Mouse (Mus musculus) spleen, adult 12 weeks (tissue): ENCODE results near the gene Zxdc.

Experiments
- DNase-seq: peaks from one replicate; pipeline ENCODE4 v3.0.0; 2022; ENCODE audit warnings: low spot score

Zxdc gene

GRCm38 (mm10) chr6:90368976-90369724 lies at the start of gene Zxdc:
TSS of gene Zxdc (plus strand) at chr6:90369492.
- DNase-seq: peak; percentile 88

- DNase-seq: no peak
These were observed 48.9 kb upstream of the Zxdc start for GRCm38 (mm10) chr6:90320429-90320828.

GRCm38 (mm10) chr6:90321811-90322210 lies 47.5 kb upstream of the Zxdc start:
- DNase-seq: no peak

- DNase-seq: no peak
These were observed 45.3 kb upstream of the Zxdc start for GRCm38 (mm10) chr6:90324026-90324425.

- DNase-seq: no peak
These were observed 44.8 kb upstream of the Zxdc start for GRCm38 (mm10) chr6:90324463-90324862.

- DNase-seq: no peak
These were observed 44.3 kb upstream of the Zxdc start, which contains the start of gene Chst13 for GRCm38 (mm10) chr6:90324991-90325390. TSS of gene Chst13 (minus strand) at chr6:90325185.

- no peak for DNase-seq
These were observed 41.6 kb upstream of the Zxdc start for GRCm38 (mm10) chr6:90327670-90328069.

- no peak for DNase-seq
These were observed 39.3 kb upstream of the Zxdc start for GRCm38 (mm10) chr6:90329953-90330352.

GRCm38 (mm10) chr6:90332561-90333425 lies 36.5 kb upstream of the Zxdc start, which contains the start of gene Uroc1:
TSS of gene Uroc1 (plus strand) at chr6:90333284.
- DNase-seq: no peak

GRCm38 (mm10) chr6:90334244-90334643 lies 35.0 kb upstream of the Zxdc start:
- no peak for DNase-seq

GRCm38 (mm10) chr6:90342343-90342742 lies 26.9 kb upstream of the Zxdc start:
- DNase-seq: no peak

GRCm38 (mm10) chr6:90347183-90347582 lies 22.1 kb upstream of the Zxdc start:
- DNase-seq: no peak

GRCm38 (mm10) chr6:90348500-90348899 lies 20.8 kb upstream of the Zxdc start:
- no peak for DNase-seq

GRCm38 (mm10) chr6:90350011-90350410 lies 19.3 kb upstream of the Zxdc start:
- no peak for DNase-seq

- no peak for DNase-seq
These were observed 11.2 kb upstream of the Zxdc start for GRCm38 (mm10) chr6:90358142-90358541.

GRCm38 (mm10) chr6:90359445-90359844 lies 9.8 kb upstream of the Zxdc start:
- no peak for DNase-seq

- DNase-seq: no peak
These were observed 9.1 kb upstream of the Zxdc start for GRCm38 (mm10) chr6:90360024-90360781.

GRCm38 (mm10) chr6:90360922-90361614 lies 8.2 kb upstream of the Zxdc start:
- DNase-seq: no peak

- no peak for DNase-seq
These were observed 6.0 kb upstream of the Zxdc start for GRCm38 (mm10) chr6:90363301-90363700.

GRCm38 (mm10) chr6:90369725-90370553 lies 647 bp downstream of the Zxdc start:
- DNase-seq: no peak

- no peak for DNase-seq
These were observed 5.4 kb downstream of the Zxdc start for GRCm38 (mm10) chr6:90374647-90375046.
